Mouse (Mus musculus): ENCODE measurements around the gene Parp11.

GRCm38 (mm10) chr6:127466749-127467310 is 20.2 kb downstream of the Parp11 start:
- no peak for TF ChIP-seq CTCF (IDR thresholded peaks at IDR 0.05; ENCODE audit: extremely low read depth, insufficient read depth, insufficient read length, insufficient replicate concordance)
- TF ChIP-seq POLR2A (IDR thresholded peaks at IDR 0.05; ENCODE audit: low read depth, low read length): no peak

All from spleen, adult 2 months (tissue).